Mouse (Mus musculus) stomach, postnatal 0 days (tissue): ENCODE data around the gene Fbxl3. TPM values are rescaled to one million over a fixed set of nuclear protein-coding genes. Genes with fewer than 3 reads are reported as not detected.

Experiments
- ATAC-seq: fragments of 200-750 bp; cut with Nextera tagmentation; 2 replicates; pipeline ENCODE4 v1.8.0; 2017; ENCODE audit not compliant: low FRiP score, low TSS enrichment
- DNase-seq: peaks from one replicate; pipeline ENCODE4 v3.0.0-alpha.2; 2016; ENCODE audit warnings: low spot score
- H3K27ac ChIP-seq: fragments of 300-500 bp; sonication (generic); replicated peaks from 2 replicates; pipeline ENCODE4 v1.5.1; 2014; ENCODE audit warnings: mild to moderate bottlenecking, control low read depth
- H3K27me3 ChIP-seq: fragments of 300-500 bp; sonication (generic); 2 replicates; pipeline ENCODE4 v1.6.1; 2014; ENCODE audit warnings: low read length; ENCODE audit not compliant: control insufficient read depth, insufficient read depth
- H3K36me3 ChIP-seq: fragments of 300-500 bp; sonication (generic); 2 replicates; pipeline ENCODE4 v1.6.1; 2014; ENCODE audit warnings: low read length, mixed read lengths; ENCODE audit not compliant: control insufficient read depth, insufficient read depth
- H3K4me1 ChIP-seq: fragments of 300-500 bp; sonication (generic); replicated peaks from 2 replicates; pipeline ENCODE4 v1.6.1; 2014; ENCODE audit warnings: antibody characterized with exemption; ENCODE audit not compliant: control insufficient read depth, insufficient read depth
- H3K4me2 ChIP-seq: fragments of 300-500 bp; sonication (generic); replicated peaks from 2 replicates; pipeline ENCODE4 v1.6.1; 2014; ENCODE audit warnings: low read depth, mild to moderate bottlenecking, control low read depth, moderate library complexity
- H3K4me3 ChIP-seq: fragments of 300-500 bp; sonication (generic); 2 replicates; pipeline ENCODE4 v1.5.1; 2014; ENCODE audit warnings: low read depth, low read length, control low read depth
- H3K9ac ChIP-seq: fragments of 300-500 bp; sonication (generic); 2 replicates; pipeline ENCODE4 v1.6.1; 2014; ENCODE audit warnings: mild to moderate bottlenecking, low read length, control low read depth, mixed read lengths
- H3K9me3 ChIP-seq: fragments of 300-500 bp; sonication (generic); 2 replicates; pipeline ENCODE4 v1.6.1; 2016; ENCODE audit warnings: low read length; ENCODE audit not compliant: control insufficient read depth
- CTCF ChIP-seq: IDR thresholded peaks from 2 replicates; pipeline ENCODE4 v1.5.1; 2016; ENCODE audit warnings: antibody characterized with exemption, low read depth, mild to moderate bottlenecking, moderate library complexity
- EP300 ChIP-seq: optimal IDR thresholded peaks from 2 replicates; pipeline ENCODE3; 2016; ENCODE audit warnings: antibody characterized with exemption
- WGBS: fragments of 180-500 bp; shearing (Covaris S2); extraction: QIAGEN DNeasy Blood & Tissue Kit; methylation state at CpG from one replicate; pipeline ENCODE4 v1.1.7; 2014; 5-methylcytosine and 5-hydroxymethylcytosine counted together
- polyA plus RNA-seq: library from polyadenylated mRNA; unstranded; fragments of >200 nt; fragmentation: Nextera tagmentation; extraction: Ambion mirVana; gene quantifications from 2 replicates; pipeline ENCODE4 v1.2.1, GENCODE M21; 2015

Fbxl3 gene
- polyA plus RNA-seq = 16.2 and 16.9 TPM in 2 replicates

DNA sequence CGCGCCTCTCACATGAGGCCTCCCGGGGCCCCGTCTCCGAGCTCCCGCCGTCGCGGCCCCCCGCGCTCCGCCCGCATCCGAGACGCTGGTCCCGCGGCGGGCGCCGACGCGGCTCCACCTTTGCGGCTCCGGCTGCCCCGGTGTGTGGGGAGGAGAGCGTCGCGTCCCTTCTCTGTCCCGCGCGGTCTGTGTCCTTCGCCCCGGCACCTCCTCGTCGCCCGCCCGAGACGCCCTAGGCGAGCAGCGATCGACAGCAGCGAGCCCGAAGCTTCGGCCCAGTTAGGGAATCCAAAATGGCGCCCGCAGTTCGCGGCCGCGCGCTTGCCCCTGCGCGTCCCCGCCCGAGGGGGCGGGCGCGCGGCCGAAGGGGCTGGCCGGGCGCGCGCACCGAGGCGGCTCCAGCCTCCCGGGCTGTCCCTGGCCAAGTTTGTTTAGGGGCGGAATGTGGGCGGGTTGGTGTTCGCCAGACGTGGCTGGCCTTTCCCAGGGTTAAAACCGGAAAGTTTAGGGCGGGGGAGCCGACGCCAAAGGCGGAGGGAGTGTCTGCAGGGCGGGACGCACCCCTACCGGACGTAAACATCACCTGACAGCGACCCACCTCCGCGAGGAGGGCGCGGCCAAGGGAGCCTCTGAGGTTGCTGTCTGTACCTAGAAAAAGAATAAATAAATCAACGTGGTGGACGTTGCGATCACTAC, at the start of gene Fbxl3:
Gene Fbxl3 (minus strand): TSS at position 329 of the 696 bp plus-strand sequence.
- WGBS = under 1% methylated on average over 74 of the region's 88 CpGs
- peak; percentile 98 for ATAC-seq
- peak within 1 kb of the TSS; percentile 100 for H3K9ac ChIP-seq

DNA sequence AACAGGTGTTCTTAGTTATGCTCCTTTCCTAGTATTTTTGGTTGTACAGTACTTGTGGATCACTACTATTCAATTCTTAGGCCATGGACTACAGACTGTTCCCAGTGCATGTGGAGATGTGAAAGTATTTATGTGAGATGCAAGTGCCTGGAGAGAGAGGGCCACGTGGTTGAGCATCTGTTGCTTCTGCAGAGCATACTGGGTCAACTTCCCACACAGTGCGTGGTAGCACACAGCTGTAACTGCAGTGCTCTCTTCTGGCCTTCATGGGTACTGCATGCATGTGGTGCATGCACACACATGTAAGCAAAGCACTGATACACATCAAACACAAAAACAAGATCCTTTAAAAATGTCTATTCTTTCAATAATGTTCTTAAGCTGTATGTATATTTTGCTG, 32.6 kb upstream of the Fbxl3 start:
- H3K9ac ChIP-seq = no peak overlapping the region
- TF ChIP-seq EP300 (no peak), CTCF (peak; percentile 74)
- DNase-seq (peak; percentile 31), ATAC-seq (peak; percentile 59; the same call in 1 of the 2 replicates)
- H3K36me3 ChIP-seq = peaks cover 25% of the 10 kb centered on the region
- H3K4me2 ChIP-seq = no peak overlapping the region
- no peak overlapping the region for H3K4me3 ChIP-seq
- H3K4me1 ChIP-seq = no peaks in the 10 kb centered on the region
- H3K27ac ChIP-seq = no peak overlapping the region
- WGBS = 77% methylated on average over 2 of the region's 2 CpGs
- H3K27me3 ChIP-seq = no peaks in the 10 kb centered on the region
- no peaks in the 10 kb centered on the region for H3K9me3 ChIP-seq

More for the DNA sequence above, at the start of gene Fbxl3:
- no peaks in the 10 kb centered on the region for H3K9me3 ChIP-seq
- H3K27me3 ChIP-seq = no peaks in the 10 kb centered on the region
- peak within 1 kb of the TSS; percentile 67 for H3K4me2 ChIP-seq
- no peaks in the 10 kb centered on the region for H3K4me1 ChIP-seq
- TF ChIP-seq EP300 (peak; percentile 60), CTCF (0 out of 2 replicates have a peak, but pooled peaks have one; percentile 13)
- DNase-seq = peak; percentile 96
- H3K4me3 ChIP-seq = peak within 1 kb of the TSS; percentile 95
- peaks cover 3% of the 10 kb centered on the region; the same call in 1 of the 2 replicates for H3K36me3 ChIP-seq
- peak within 1 kb of the TSS; percentile 100 for H3K27ac ChIP-seq

DNA sequence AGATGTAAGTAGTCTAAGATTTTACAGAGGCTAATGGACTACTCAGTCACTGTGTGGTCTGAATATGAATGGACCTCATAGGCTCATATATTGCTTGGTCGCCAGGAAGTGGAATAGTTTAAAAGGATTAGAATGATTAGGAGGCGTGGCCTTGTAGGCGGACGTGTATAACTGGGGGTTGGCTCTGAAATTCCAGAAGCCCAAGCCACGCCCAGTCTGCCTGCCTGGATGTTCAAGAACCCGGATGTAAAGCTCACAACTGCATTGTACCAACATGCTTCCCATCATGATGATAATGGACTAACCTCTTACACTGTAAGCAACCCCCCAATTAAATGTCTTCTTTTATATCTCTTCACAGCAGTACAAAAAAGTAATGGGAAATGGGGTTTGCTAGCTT, 26.4 kb upstream of the Fbxl3 start:
- H3K36me3 ChIP-seq = peaks cover 27% of the 10 kb centered on the region
- no peak for DNase-seq
- no peak overlapping the region for H3K9ac ChIP-seq
- no peaks in the 10 kb centered on the region for H3K4me1 ChIP-seq
- H3K4me2 ChIP-seq = no peak overlapping the region
- peak; percentile 35; the same call in 1 of the 2 replicates for ATAC-seq
- 76% methylated on average over 6 of the region's 6 CpGs for WGBS
- no peak overlapping the region for H3K4me3 ChIP-seq
- H3K27ac ChIP-seq = no peak overlapping the region
- H3K27me3 ChIP-seq = no peaks in the 10 kb centered on the region
- H3K9me3 ChIP-seq = no peaks in the 10 kb centered on the region
- TF ChIP-seq CTCF = no peak
- no peak for TF ChIP-seq EP300

GRCm38 (mm10) chr14:103114994-103115670, 15.8 kb upstream of the Fbxl3 start:
- Histone ChIP-seq H3K4me2 (no peak overlapping the region), H3K27ac (no peak overlapping the region), H3K27me3 (no peaks in the 10 kb centered on the region), H3K9ac (no peak overlapping the region), H3K4me3 (no peak overlapping the region), H3K36me3 (peaks cover 11% of the 10 kb centered on the region; the same call in 1 of the 2 replicates), H3K4me1 (no peaks in the 10 kb centered on the region), H3K9me3 (no peaks in the 10 kb centered on the region)
- ATAC-seq (no peak), DNase-seq (no peak)
- 89% methylated on average over 3 of the region's 3 CpGs for WGBS
- TF ChIP-seq CTCF (no peak), EP300 (no peak)

- H3K27me3 ChIP-seq = no peaks in the 10 kb centered on the region
- no peak overlapping the region for H3K4me3 ChIP-seq
- H3K4me1 ChIP-seq = no peaks in the 10 kb centered on the region
- H3K9me3 ChIP-seq = no peaks in the 10 kb centered on the region
- no peak overlapping the region for H3K27ac ChIP-seq
- ATAC-seq (no peak), DNase-seq (no peak)
- peaks cover 8% of the 10 kb centered on the region; the same call in 1 of the 2 replicates for H3K36me3 ChIP-seq
- TF ChIP-seq EP300 (no peak), CTCF (no peak)
- H3K4me2 ChIP-seq = no peak overlapping the region
- 89% methylated on average over 3 of the region's 3 CpGs for WGBS
- no peak overlapping the region for H3K9ac ChIP-seq
Observed at GRCm38 (mm10) chr14:103112606-103113363, 13.4 kb upstream of the Fbxl3 start.
